Mouse (Mus musculus) liver, adult 2 months (tissue): ENCODE results near the gene Fat2.

Experiments used
- CTCF ChIP-seq: fragments of 200-500 bp; IDR thresholded peaks from 2 replicates; pipeline ENCODE4 v1.5.1; 2011; ENCODE audit warnings: low read depth, low read length, control low read depth
- POLR2A ChIP-seq: fragments of 200-500 bp; IDR thresholded peaks from 2 replicates; pipeline ENCODE4 v1.6.1; 2011; ENCODE audit warnings: low read length, control low read depth; ENCODE audit not compliant: insufficient read depth; ENCODE audit errors: extremely low read depth

DNA sequence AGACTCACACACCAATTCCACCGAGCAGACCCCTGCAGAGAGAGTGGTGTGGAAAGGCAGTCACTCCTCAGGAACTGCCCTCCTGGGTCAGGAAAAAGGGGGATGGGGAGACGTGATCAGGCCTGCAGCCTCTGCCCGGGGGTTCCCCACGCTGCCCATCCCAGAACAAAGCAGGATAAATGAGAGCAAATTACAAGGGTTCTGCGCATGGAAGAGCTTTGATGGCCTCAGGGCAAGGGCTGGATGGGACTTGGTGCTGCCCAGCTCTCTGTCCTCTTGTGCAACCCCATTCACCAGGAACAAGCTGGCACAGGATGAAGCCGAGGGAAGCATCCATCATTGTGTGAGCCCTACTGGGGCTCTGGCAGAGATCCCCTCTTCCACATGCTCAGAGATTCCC is 35.6 kb upstream of the Fat2 start:
- no peak for TF ChIP-seq POLR2A
- TF ChIP-seq CTCF, result no peak
